Mouse (Mus musculus): ENCODE results near the gene Chd6. TPM values are rescaled to one million over a fixed set of nuclear protein-coding genes. Genes with fewer than 3 reads are reported as not detected.

Chd6 gene
- polyA plus RNA-seq, 1 experiment from 2014 or later: 32.4 TPM

- Histone ChIP-seq H3K36me3 (ENCODE audit: control insufficient read depth, insufficient read depth, low read length) (peaks cover 7% of the 10 kb centered on the region), H3K4me1 (ENCODE audit: control insufficient read depth, insufficient read depth, low read length) (no peaks in the 10 kb centered on the region), H3K4me3 (ENCODE audit: low read depth, low read length) (no peak overlapping the region), H3K9me3 (ENCODE audit: control insufficient read depth, low read length) (no peaks in the 10 kb centered on the region), H3K4me2 (ENCODE audit: low read depth) (no peak overlapping the region), H3K27ac (ENCODE audit: low read depth, low read length) (no peak overlapping the region), H3K9ac (ENCODE audit: low read length) (no peak overlapping the region), H3K27me3 (ENCODE audit: control insufficient read depth, insufficient read depth, low read length) (no peaks in the 10 kb centered on the region)
- DNase-seq (ENCODE audit: low spot score) (no peak), ATAC-seq (ENCODE audit: insufficient read depth, low FRiP score, low TSS enrichment) (no peak)
Measured at GRCm38 (mm10) chr2:160987503-160987902, 121.4 kb downstream of the Chd6 start.

GRCm38 (mm10) chr2:160982636-160983035, 126.2 kb downstream of the Chd6 start:
- H3K9ac ChIP-seq (ENCODE audit: low read length): no peak overlapping the region
- no peak overlapping the region for H3K4me3 ChIP-seq (ENCODE audit: low read depth, low read length)
- no peaks in the 10 kb centered on the region for H3K27me3 ChIP-seq (ENCODE audit: control insufficient read depth, insufficient read depth, low read length)
- DNase-seq (ENCODE audit: low spot score) (no peak), ATAC-seq (ENCODE audit: insufficient read depth, low FRiP score, low TSS enrichment) (no peak)
- WGBS: 90% methylated on average over 3 of the region's 3 CpGs
- H3K4me2 ChIP-seq (ENCODE audit: low read depth): no peak overlapping the region
- H3K9me3 ChIP-seq (ENCODE audit: control insufficient read depth, low read length): no peaks in the 10 kb centered on the region
- peaks cover 7% of the 10 kb centered on the region for H3K36me3 ChIP-seq (ENCODE audit: control insufficient read depth, insufficient read depth, low read length)
- no peak overlapping the region for H3K27ac ChIP-seq (ENCODE audit: low read depth, low read length)
- no peaks in the 10 kb centered on the region for H3K4me1 ChIP-seq (ENCODE audit: control insufficient read depth, insufficient read depth, low read length)

- H3K27ac ChIP-seq (ENCODE audit: low read depth, low read length): no peak overlapping the region
- no peak overlapping the region for H3K4me3 ChIP-seq (ENCODE audit: low read depth, low read length)
- DNase-seq (ENCODE audit: low spot score): no peak
- no peak for ATAC-seq (ENCODE audit: insufficient read depth, low FRiP score, low TSS enrichment)
- H3K9ac ChIP-seq (ENCODE audit: low read length): no peak overlapping the region
- no peaks in the 10 kb centered on the region for H3K9me3 ChIP-seq (ENCODE audit: control insufficient read depth, low read length)
- H3K27me3 ChIP-seq (ENCODE audit: control insufficient read depth, insufficient read depth, low read length): no peaks in the 10 kb centered on the region
- no peaks in the 10 kb centered on the region for H3K4me1 ChIP-seq (ENCODE audit: control insufficient read depth, insufficient read depth, low read length)
- 97% methylated on average over 6 of the region's 6 CpGs for WGBS
- no peak overlapping the region for H3K4me2 ChIP-seq (ENCODE audit: low read depth)
- H3K36me3 ChIP-seq (ENCODE audit: control insufficient read depth, insufficient read depth, low read length): peaks cover 7% of the 10 kb centered on the region
Measured at GRCm38 (mm10) chr2:160981791-160982190, 127.1 kb downstream of the Chd6 start.

GRCm38 (mm10) chr2:160978651-160979050, 130.2 kb downstream of the Chd6 start:
- ATAC-seq (ENCODE audit: insufficient read depth, low FRiP score, low TSS enrichment): no peak
- no peak overlapping the region for H3K4me3 ChIP-seq (ENCODE audit: low read depth, low read length)
- no peaks in the 10 kb centered on the region for H3K4me1 ChIP-seq (ENCODE audit: control insufficient read depth, insufficient read depth, low read length)
- H3K27ac ChIP-seq (ENCODE audit: low read depth, low read length): no peak overlapping the region
- no peak overlapping the region for H3K4me2 ChIP-seq (ENCODE audit: low read depth)
- H3K36me3 ChIP-seq (ENCODE audit: control insufficient read depth, insufficient read depth, low read length): peaks cover 5% of the 10 kb centered on the region; the same call in 1 of the 2 replicates
- H3K27me3 ChIP-seq (ENCODE audit: control insufficient read depth, insufficient read depth, low read length): no peaks in the 10 kb centered on the region
- no peak for DNase-seq (ENCODE audit: low spot score)
- no peaks in the 10 kb centered on the region for H3K9me3 ChIP-seq (ENCODE audit: control insufficient read depth, low read length)
- no peak overlapping the region for H3K9ac ChIP-seq (ENCODE audit: low read length)
- WGBS: 100% methylated on average over 1 of the region's 1 CpGs

GRCm38 (mm10) chr2:160977248-160977647, 131.6 kb downstream of the Chd6 start:
- H3K9me3 ChIP-seq (ENCODE audit: control insufficient read depth, low read length): no peaks in the 10 kb centered on the region
- H3K27me3 ChIP-seq (ENCODE audit: control insufficient read depth, insufficient read depth, low read length): no peaks in the 10 kb centered on the region
- H3K4me1 ChIP-seq (ENCODE audit: control insufficient read depth, insufficient read depth, low read length): no peaks in the 10 kb centered on the region
- 97% methylated on average over 1 of the region's 1 CpGs for WGBS
- no peak overlapping the region for H3K4me3 ChIP-seq (ENCODE audit: low read depth, low read length)
- no peak overlapping the region for H3K4me2 ChIP-seq (ENCODE audit: low read depth)
- H3K36me3 ChIP-seq (ENCODE audit: control insufficient read depth, insufficient read depth, low read length): peaks cover 5% of the 10 kb centered on the region; the same call in 1 of the 2 replicates
- H3K9ac ChIP-seq (ENCODE audit: low read length): no peak overlapping the region
- no peak for ATAC-seq (ENCODE audit: insufficient read depth, low FRiP score, low TSS enrichment)
- DNase-seq (ENCODE audit: low spot score): no peak
- no peak overlapping the region for H3K27ac ChIP-seq (ENCODE audit: low read depth, low read length)

GRCm38 (mm10) chr2:160973648-160974215, 135.1 kb downstream of the Chd6 start:
- H3K27ac ChIP-seq (ENCODE audit: low read depth, low read length): no peak overlapping the region
- DNase-seq (ENCODE audit: low spot score): no peak
- H3K4me1 ChIP-seq (ENCODE audit: control insufficient read depth, insufficient read depth, low read length): no peaks in the 10 kb centered on the region
- H3K36me3 ChIP-seq (ENCODE audit: control insufficient read depth, insufficient read depth, low read length): peaks cover 4% of the 10 kb centered on the region; the same call in 1 of the 2 replicates
- H3K4me2 ChIP-seq (ENCODE audit: low read depth): no peak overlapping the region
- WGBS: 87% methylated on average over 5 of the region's 5 CpGs
- no peaks in the 10 kb centered on the region for H3K9me3 ChIP-seq (ENCODE audit: control insufficient read depth, low read length)
- no peak for ATAC-seq (ENCODE audit: insufficient read depth, low FRiP score, low TSS enrichment)
- no peak overlapping the region for H3K9ac ChIP-seq (ENCODE audit: low read length)
- no peaks in the 10 kb centered on the region for H3K27me3 ChIP-seq (ENCODE audit: control insufficient read depth, insufficient read depth, low read length)
- H3K4me3 ChIP-seq (ENCODE audit: low read depth, low read length): no peak overlapping the region

- WGBS: 96% methylated on average over 7 of the region's 7 CpGs
- Histone ChIP-seq H3K4me2 (ENCODE audit: low read depth) (no peak overlapping the region), H3K27ac (ENCODE audit: low read depth, low read length) (no peak overlapping the region), H3K9me3 (ENCODE audit: control insufficient read depth, low read length) (no peaks in the 10 kb centered on the region), H3K9ac (ENCODE audit: low read length) (no peak overlapping the region), H3K36me3 (ENCODE audit: control insufficient read depth, insufficient read depth, low read length) (no peaks in the 10 kb centered on the region; the same call in none of the 2 replicates), H3K4me1 (ENCODE audit: control insufficient read depth, insufficient read depth, low read length) (no peaks in the 10 kb centered on the region), H3K27me3 (ENCODE audit: control insufficient read depth, insufficient read depth, low read length) (no peaks in the 10 kb centered on the region), H3K4me3 (ENCODE audit: low read depth, low read length) (no peak overlapping the region)
- DNase-seq (ENCODE audit: low spot score): no peak
- no peak for ATAC-seq (ENCODE audit: insufficient read depth, low FRiP score, low TSS enrichment)
Measured at GRCm38 (mm10) chr2:160972103-160972792, 136.6 kb downstream of the Chd6 start.

- ATAC-seq (ENCODE audit: insufficient read depth, low FRiP score, low TSS enrichment) (no peak), DNase-seq (ENCODE audit: low spot score) (no peak)
- Histone ChIP-seq H3K4me2 (ENCODE audit: low read depth) (no peak overlapping the region), H3K36me3 (ENCODE audit: control insufficient read depth, insufficient read depth, low read length) (peaks cover 21% of the 10 kb centered on the region), H3K4me3 (ENCODE audit: low read depth, low read length) (no peak overlapping the region), H3K9ac (ENCODE audit: low read length) (no peak overlapping the region), H3K27me3 (ENCODE audit: control insufficient read depth, insufficient read depth, low read length) (no peaks in the 10 kb centered on the region), H3K27ac (ENCODE audit: low read depth, low read length) (no peak overlapping the region), H3K9me3 (ENCODE audit: control insufficient read depth, low read length) (no peaks in the 10 kb centered on the region), H3K4me1 (ENCODE audit: control insufficient read depth, insufficient read depth, low read length) (no peaks in the 10 kb centered on the region)
- WGBS: 100% methylated on average over 1 of the region's 1 CpGs
Measured at GRCm38 (mm10) chr2:160962149-160962548, 146.7 kb downstream of the Chd6 start.

Measured in neural tube, embryonic 11.5 days (tissue).